Mouse (Mus musculus) liver, adult 2 months (tissue): ENCODE results near the gene Fgfr2. TPM values are rescaled to one million over a fixed set of nuclear protein-coding genes. Genes with fewer than 3 reads are reported as not detected.

Source experiments
- DNase-seq: peaks from one replicate; pipeline ENCODE4 v3.0.0-alpha.2; 2011; ENCODE audit warnings: low read depth, low spot score; ENCODE audit errors: extremely low read depth
- H3K27ac ChIP-seq: fragments of 200-500 bp; replicated peaks from 2 replicates; pipeline ENCODE4 v1.5.1; 2012; ENCODE audit warnings: low read depth, mild to moderate bottlenecking, control low read depth, inconsistent platforms, low read length; ENCODE audit not compliant: insufficient read depth
- H3K27me3 ChIP-seq: fragments of 200-500 bp; 2 replicates; pipeline ENCODE4 v1.6.1; 2012; ENCODE audit warnings: mild to moderate bottlenecking, moderate library complexity, low read length, inconsistent platforms; ENCODE audit not compliant: control insufficient read depth, insufficient read depth
- H3K36me3 ChIP-seq: fragments of 200-500 bp; 2 replicates; pipeline ENCODE4 v1.6.1; 2012; ENCODE audit warnings: low read length, inconsistent platforms; ENCODE audit not compliant: control insufficient read depth, insufficient read depth
- H3K4me1 ChIP-seq: fragments of 200-500 bp; 2 replicates; pipeline ENCODE4 v1.6.1; 2011; ENCODE audit warnings: low read length; ENCODE audit not compliant: control insufficient read depth, insufficient read depth
- H3K4me3 ChIP-seq: fragments of 200-500 bp; 2 replicates; pipeline ENCODE4 v1.5.1; 2011; ENCODE audit warnings: low read depth, mild to moderate bottlenecking, control low read depth, low read length, moderate library complexity; ENCODE audit not compliant: insufficient read depth
- H3K79me2 ChIP-seq: fragments of 200-500 bp; 2 replicates; pipeline ENCODE4 v1.6.1; 2012; ENCODE audit warnings: inconsistent platforms, mild to moderate bottlenecking, low read length, moderate library complexity; ENCODE audit not compliant: control insufficient read depth, insufficient read depth
- H3K9ac ChIP-seq: fragments of 200-500 bp; 2 replicates; pipeline ENCODE4 v1.6.1; 2012; ENCODE audit warnings: low read depth, mild to moderate bottlenecking, control low read depth, inconsistent platforms, low read length
- CTCF ChIP-seq: fragments of 200-500 bp; IDR thresholded peaks from 2 replicates; pipeline ENCODE4 v1.5.1; 2011; ENCODE audit warnings: low read depth, low read length, control low read depth
- POLR2A ChIP-seq: fragments of 200-500 bp; IDR thresholded peaks from 2 replicates; pipeline ENCODE4 v1.6.1; 2011; ENCODE audit warnings: low read length, control low read depth; ENCODE audit not compliant: insufficient read depth; ENCODE audit errors: extremely low read depth
- WGBS: fragments of 180-500 bp; shearing (Covaris S2); methylation state at CpG from one replicate; pipeline ENCODE4 v1.1.7; 2018; 5-methylcytosine and 5-hydroxymethylcytosine counted together
- polyA plus RNA-seq: library from polyadenylated mRNA; depleted of rRNA; stranded (reverse); fragments of >200 nt; gene quantifications from 2 replicates; pipeline ENCODE4 v1.2.3, GENCODE M21; 2012
- total RNA-seq: library from RNA; depleted of rRNA; stranded (reverse); fragments of >200 nt; gene quantifications from 2 replicates; pipeline ENCODE4 v1.2.3, GENCODE M21; 2014

Gene Fgfr2
- total and polyA plus RNA-seq, 2 experiments, result 16.7 to 35.2 TPM

- peak; percentile 43 for DNase-seq
- TF ChIP-seq CTCF, result peak; percentile 80
- TF ChIP-seq POLR2A, result no peak
- 9% methylated on average over 3 of the region's 3 CpGs for WGBS
- Histone ChIP-seq H3K27me3 (no peaks in the 10 kb centered on the region), H3K79me2 (no peaks in the 10 kb centered on the region), H3K9ac (no peak overlapping the region), H3K4me3 (no peak overlapping the region), H3K36me3 (no peaks in the 10 kb centered on the region), H3K4me1 (peaks cover 12% of the 10 kb centered on the region), H3K27ac (no peak overlapping the region)
Observed at GRCm38 (mm10) chr7:132656548-132656947, 466.6 kb downstream of the Fgfr2 start.

- Histone ChIP-seq H3K27me3 (no peaks in the 10 kb centered on the region), H3K4me3 (no peak overlapping the region), H3K27ac (no peak overlapping the region), H3K36me3 (no peaks in the 10 kb centered on the region), H3K79me2 (no peaks in the 10 kb centered on the region), H3K9ac (peak overlapping the region; percentile 7; the same call in 1 of the 2 replicates), H3K4me1 (peaks cover 12% of the 10 kb centered on the region)
- DNase-seq, result peak; percentile 76
- TF ChIP-seq CTCF, result peak; percentile 97
- TF ChIP-seq POLR2A, result no peak
- WGBS, result 31% methylated on average over 9 of the region's 9 CpGs
Observed at GRCm38 (mm10) chr7:132656075-132656474, 467.1 kb downstream of the Fgfr2 start.

- H3K36me3 ChIP-seq, result no peaks in the 10 kb centered on the region
- 97% methylated on average over 3 of the region's 3 CpGs for WGBS
- TF ChIP-seq POLR2A (no peak), CTCF (no peak)
- H3K9ac ChIP-seq, result no peak overlapping the region
- no peaks in the 10 kb centered on the region for H3K79me2 ChIP-seq
- no peak overlapping the region for H3K27ac ChIP-seq
- no peaks in the 10 kb centered on the region for H3K27me3 ChIP-seq
- DNase-seq, result no peak
- H3K4me3 ChIP-seq, result no peak overlapping the region
- H3K4me1 ChIP-seq, result peaks cover 9% of the 10 kb centered on the region
Observed at GRCm38 (mm10) chr7:132654412-132654811, 468.7 kb downstream of the Fgfr2 start.

- no peak for DNase-seq
- 98% methylated on average over 1 of the region's 1 CpGs for WGBS
- Histone ChIP-seq H3K4me1 (no peaks in the 10 kb centered on the region), H3K9ac (no peak overlapping the region), H3K36me3 (no peaks in the 10 kb centered on the region; the same call in 1 of the 2 replicates), H3K27me3 (no peaks in the 10 kb centered on the region), H3K79me2 (no peaks in the 10 kb centered on the region), H3K27ac (no peak overlapping the region), H3K4me3 (no peak overlapping the region)
- TF ChIP-seq POLR2A, result no peak
- no peak for TF ChIP-seq CTCF
Observed at GRCm38 (mm10) chr7:132646514-132646913, 476.6 kb downstream of the Fgfr2 start.

GRCm38 (mm10) chr7:132644605-132645279 lies 478.4 kb downstream of the Fgfr2 start:
- H3K36me3 ChIP-seq, result no peaks in the 10 kb centered on the region; the same call in 1 of the 2 replicates
- TF ChIP-seq CTCF (no peak), POLR2A (no peak)
- no peaks in the 10 kb centered on the region for H3K79me2 ChIP-seq
- no peak overlapping the region for H3K4me3 ChIP-seq
- H3K27ac ChIP-seq, result no peak overlapping the region
- no peaks in the 10 kb centered on the region for H3K27me3 ChIP-seq
- DNase-seq, result no peak
- H3K4me1 ChIP-seq, result no peaks in the 10 kb centered on the region
- H3K9ac ChIP-seq, result no peak overlapping the region
- 85% methylated on average over 11 of the region's 11 CpGs for WGBS

GRCm38 (mm10) chr7:132641606-132642005 lies 481.5 kb downstream of the Fgfr2 start:
- DNase-seq, result no peak
- WGBS, result 96% methylated on average over 1 of the region's 1 CpGs
- TF ChIP-seq POLR2A (no peak), CTCF (no peak)
- Histone ChIP-seq H3K27ac (no peak overlapping the region), H3K79me2 (no peaks in the 10 kb centered on the region), H3K27me3 (no peaks in the 10 kb centered on the region), H3K4me3 (no peak overlapping the region), H3K4me1 (no peaks in the 10 kb centered on the region), H3K9ac (no peak overlapping the region), H3K36me3 (no peaks in the 10 kb centered on the region; the same call in 1 of the 2 replicates)
